Mouse (Mus musculus) liver, embryonic 14.5 days (tissue): ENCODE data around the gene Synpo2l.

Experiments
- CTCF ChIP-seq: IDR thresholded peaks from 2 replicates; pipeline ENCODE4 v1.5.1; 2016; ENCODE audit warnings: antibody characterized with exemption, low read depth, control low read depth
- EP300 ChIP-seq: IDR thresholded peaks from 2 replicates; pipeline ENCODE4 v1.6.1; 2016; ENCODE audit warnings: antibody characterized with exemption, low read depth

GRCm38 (mm10) chr14:20651722-20652256 lies 16.4 kb downstream of the Synpo2l start:
- TF ChIP-seq CTCF: no peak
- TF ChIP-seq EP300: no peak
